Mouse (Mus musculus) E14TG2a.4 (cell line): ENCODE results near the gene Cyb5r3.

Experiments
- H3K27me3 ChIP-seq: 2 replicates; pipeline ENCODE4 v1.6.1; 2014; ENCODE audit warnings: low read length, control low read depth; ENCODE audit not compliant: insufficient read depth
- H3K36me3 ChIP-seq: 2 replicates; pipeline ENCODE4 v1.6.1; 2014; ENCODE audit warnings: low read length, control low read depth; ENCODE audit not compliant: insufficient read depth
- H3K4me1 ChIP-seq: replicated peaks from 2 replicates; pipeline ENCODE4 v1.6.1; 2014; ENCODE audit warnings: low read depth, low read length, control low read depth
- H3K4me3 ChIP-seq: replicated peaks from 2 replicates; pipeline ENCODE4 v1.5.1; 2014; ENCODE audit warnings: mild to moderate bottlenecking, low read length
- H3K9me3 ChIP-seq: 2 replicates; pipeline ENCODE4 v1.6.1; 2014; ENCODE audit warnings: low read length, control low read depth
- CTCF ChIP-seq: conservative IDR thresholded peaks from 2 replicates; pipeline ENCODE4 v1.5.1; 2014; ENCODE audit warnings: low read length
- NANOG ChIP-seq: IDR thresholded peaks from 2 replicates; pipeline ENCODE4 v1.6.1; 2014; ENCODE audit warnings: borderline replicate concordance, low read length, mixed read lengths
- POU5F1 ChIP-seq: IDR thresholded peaks from 2 replicates; pipeline ENCODE4 v1.6.1; 2014; ENCODE audit warnings: low read length, borderline replicate concordance

Gene Cyb5r3

GRCm38 (mm10) chr15:83171712-83172481 lies 495 bp downstream of the Cyb5r3 start:
- H3K9me3 ChIP-seq = no peaks in the 10 kb centered on the region
- H3K4me1 ChIP-seq = peaks cover 77% of the 10 kb centered on the region
- H3K36me3 ChIP-seq = peaks cover 52% of the 10 kb centered on the region
- H3K4me3 ChIP-seq = peak overlapping the region; percentile 94
- TF ChIP-seq NANOG (no peak), POU5F1 (no peak), CTCF (no peak)
- no peaks in the 10 kb centered on the region for H3K27me3 ChIP-seq

DNA sequence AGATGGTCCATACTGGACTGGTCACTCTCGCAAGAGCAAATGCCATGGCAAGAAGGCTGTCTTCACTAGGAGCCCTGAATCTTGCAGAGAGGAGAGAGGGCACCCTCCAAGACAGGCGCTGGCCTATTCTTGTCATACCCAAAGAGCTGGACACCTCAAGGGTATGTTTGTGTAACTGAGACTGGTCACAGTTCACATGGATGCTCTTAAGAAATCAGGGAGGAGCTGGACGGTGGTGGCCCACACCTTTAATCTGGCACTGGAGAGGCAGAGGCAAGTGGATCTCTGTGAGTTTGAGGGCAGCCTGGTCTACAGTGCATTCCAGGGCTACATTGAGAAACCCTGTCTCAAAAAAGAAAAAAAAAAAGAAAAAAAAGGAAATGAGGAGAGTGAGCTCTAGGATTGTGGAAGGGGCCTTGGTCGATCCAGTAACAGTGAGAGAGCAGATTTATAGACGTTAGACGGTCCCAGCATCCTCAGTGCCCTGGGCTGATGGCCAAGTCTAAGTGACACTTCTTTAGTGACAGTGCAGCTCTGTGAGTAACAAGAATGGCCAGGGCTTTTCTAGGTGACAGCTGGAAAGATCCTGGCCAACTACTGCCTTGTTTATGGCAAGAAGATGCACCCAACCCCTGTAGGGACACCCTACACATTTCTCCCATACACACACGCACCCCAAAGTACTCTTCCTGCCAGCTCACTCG lies 1.3 kb downstream of the Cyb5r3 start:
- Histone ChIP-seq H3K36me3 (peaks cover 60% of the 10 kb centered on the region), H3K9me3 (no peaks in the 10 kb centered on the region), H3K4me3 (peak overlapping the region; percentile 94), H3K27me3 (no peaks in the 10 kb centered on the region), H3K4me1 (peaks cover 77% of the 10 kb centered on the region)
- TF ChIP-seq NANOG (no peak), POU5F1 (no peak), CTCF (no peak)

DNA sequence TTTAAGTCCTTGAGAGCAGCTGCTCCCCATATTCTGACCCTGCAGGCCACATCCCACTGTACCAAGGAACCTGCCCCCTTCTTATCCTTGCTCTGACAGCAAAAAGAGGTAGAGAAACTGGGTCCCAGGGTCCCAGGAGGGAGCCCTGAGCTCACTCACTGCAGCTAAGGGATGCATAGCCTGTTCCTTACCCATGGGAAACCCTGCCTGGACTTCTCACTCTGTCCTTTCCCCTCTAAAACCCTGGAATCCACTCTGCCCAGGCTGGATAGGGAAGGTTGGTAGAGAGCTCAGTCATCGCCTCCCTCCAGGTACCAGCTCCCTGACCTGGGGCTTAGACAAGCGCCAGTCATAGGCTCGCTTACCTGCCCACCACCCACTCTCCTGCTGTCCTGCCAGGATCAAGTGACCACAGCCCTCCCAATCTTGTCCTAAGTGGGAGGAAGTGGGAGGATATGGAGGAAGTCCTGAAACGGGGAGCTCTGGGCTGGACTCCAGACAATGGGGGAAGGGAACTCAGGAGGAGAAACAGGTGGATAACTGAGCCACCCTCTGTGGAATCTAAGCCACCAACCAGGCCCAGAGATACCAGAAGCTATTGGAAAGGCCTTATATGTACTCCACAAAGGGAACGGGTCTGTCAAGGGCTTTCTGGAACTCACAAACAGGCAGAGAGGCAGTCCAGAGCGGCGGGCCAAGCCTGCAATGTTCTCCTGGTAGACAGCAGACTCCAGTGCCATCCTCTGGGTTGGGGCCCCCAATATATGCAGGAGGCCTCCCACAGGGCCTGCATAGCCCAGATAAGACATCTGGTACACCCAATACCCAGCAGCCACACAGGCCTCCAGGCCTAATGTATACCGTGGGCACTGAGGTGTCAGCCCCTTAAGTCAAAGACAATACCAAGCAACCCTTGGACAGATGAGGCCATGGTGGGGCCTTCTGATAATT lies 2.3 kb downstream of the Cyb5r3 start:
- Histone ChIP-seq H3K36me3 (peaks cover 67% of the 10 kb centered on the region), H3K4me3 (no peak overlapping the region), H3K4me1 (peaks cover 85% of the 10 kb centered on the region), H3K9me3 (no peaks in the 10 kb centered on the region), H3K27me3 (no peaks in the 10 kb centered on the region)
- TF ChIP-seq CTCF (no peak), NANOG (no peak), POU5F1 (no peak)

DNA sequence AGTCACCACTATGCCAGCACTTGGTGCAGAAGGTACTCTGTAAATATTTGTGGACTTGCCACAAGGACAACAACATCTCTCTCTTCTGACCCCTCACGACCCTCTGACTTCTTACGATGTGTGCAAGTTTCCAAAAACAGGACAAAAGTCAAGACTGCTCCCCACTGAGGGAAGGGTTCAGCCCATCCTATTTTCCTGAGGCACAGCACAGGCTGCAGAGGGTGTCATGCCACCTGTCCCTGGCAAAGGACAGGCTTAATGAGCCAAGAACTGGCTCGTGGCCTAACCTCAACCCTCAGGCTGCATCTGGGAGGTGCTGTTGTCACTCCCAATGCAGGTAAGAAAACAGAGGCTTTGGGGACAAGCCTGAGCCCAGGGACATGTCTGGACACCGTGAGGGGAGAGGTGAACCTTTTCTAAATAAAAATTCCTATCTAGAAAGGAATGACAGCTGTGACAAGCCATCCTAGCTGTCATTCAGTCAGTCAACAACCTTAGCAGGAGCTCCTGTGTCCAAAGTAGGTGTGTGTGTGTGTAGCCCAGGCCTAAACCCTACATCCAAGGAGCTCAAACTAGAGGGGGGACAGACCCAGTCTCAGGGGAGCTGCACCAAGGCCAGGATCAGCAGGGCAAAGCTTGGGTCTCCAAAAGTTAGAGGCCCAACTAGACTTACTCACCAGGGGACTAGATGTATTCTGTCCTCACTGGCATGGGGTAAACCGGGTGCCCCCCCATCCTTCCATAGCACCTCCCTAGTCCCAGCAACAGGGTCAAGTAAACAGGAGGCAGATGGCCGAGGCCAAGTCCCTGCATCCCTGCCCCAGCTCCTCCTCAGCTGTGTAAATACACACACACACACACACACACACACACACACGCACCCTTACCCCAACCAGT lies 3.3 kb downstream of the Cyb5r3 start:
- no peaks in the 10 kb centered on the region for H3K9me3 ChIP-seq
- H3K36me3 ChIP-seq = peaks cover 61% of the 10 kb centered on the region
- H3K4me3 ChIP-seq = no peak overlapping the region
- no peak for TF ChIP-seq NANOG
- TF ChIP-seq POU5F1 = no peak
- TF ChIP-seq CTCF = no peak
- no peaks in the 10 kb centered on the region for H3K27me3 ChIP-seq
- peaks cover 87% of the 10 kb centered on the region for H3K4me1 ChIP-seq

DNA sequence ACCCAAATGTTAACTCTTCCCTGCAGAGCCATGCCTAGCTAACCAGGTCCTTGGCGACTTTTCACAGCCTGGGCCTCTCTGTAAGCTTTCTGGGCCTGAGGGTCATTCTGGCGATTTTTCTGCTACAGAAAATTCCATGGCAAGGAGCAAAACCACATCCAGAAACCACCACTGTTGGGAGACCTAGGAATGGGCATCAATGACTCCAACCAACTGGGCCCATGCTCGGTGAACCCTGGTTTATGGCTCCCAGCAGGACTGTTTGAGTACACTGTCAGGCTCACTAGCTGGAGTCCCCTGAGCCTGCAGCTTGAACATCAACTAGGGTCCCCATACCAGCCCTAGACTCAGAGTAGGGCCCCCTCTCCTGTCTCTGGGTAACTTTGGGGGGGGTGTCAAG lies 4.1 kb downstream of the Cyb5r3 start:
- H3K36me3 ChIP-seq = peaks cover 56% of the 10 kb centered on the region
- H3K4me1 ChIP-seq = peaks cover 83% of the 10 kb centered on the region
- no peak overlapping the region for H3K4me3 ChIP-seq
- H3K27me3 ChIP-seq = no peaks in the 10 kb centered on the region
- no peak for TF ChIP-seq NANOG
- no peak for TF ChIP-seq CTCF
- no peak for TF ChIP-seq POU5F1
- H3K9me3 ChIP-seq = no peaks in the 10 kb centered on the region

- Histone ChIP-seq H3K4me3 (no peak overlapping the region), H3K27me3 (no peaks in the 10 kb centered on the region), H3K4me1 (peaks cover 82% of the 10 kb centered on the region), H3K9me3 (no peaks in the 10 kb centered on the region), H3K36me3 (peaks cover 61% of the 10 kb centered on the region)
- TF ChIP-seq NANOG (no peak), CTCF (no peak), POU5F1 (no peak)
Measured at GRCm38 (mm10) chr15:83167550-83168065, 4.8 kb downstream of the Cyb5r3 start.

DNA sequence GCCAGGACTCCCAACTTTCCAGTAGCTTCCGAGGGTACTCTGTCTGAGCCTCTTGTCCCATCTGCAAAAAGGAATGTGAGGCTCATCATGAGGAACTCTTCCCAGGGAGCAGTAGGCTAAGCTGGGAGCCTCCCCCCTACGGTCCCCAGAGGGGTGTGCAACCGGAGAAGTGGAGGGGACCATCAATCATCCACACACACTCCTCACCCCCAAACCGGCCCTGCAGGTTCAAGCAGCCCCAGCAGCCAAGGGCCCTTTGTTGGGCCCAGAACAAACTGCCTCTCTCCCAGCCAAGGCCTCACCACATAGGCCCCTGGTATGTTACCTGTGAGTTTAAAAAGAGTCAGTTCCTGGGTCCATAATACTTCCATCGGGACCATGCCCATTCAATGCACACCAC lies 5.3 kb downstream of the Cyb5r3 start:
- Histone ChIP-seq H3K27me3 (no peaks in the 10 kb centered on the region), H3K4me1 (peaks cover 85% of the 10 kb centered on the region), H3K36me3 (peaks cover 66% of the 10 kb centered on the region), H3K9me3 (no peaks in the 10 kb centered on the region), H3K4me3 (no peak overlapping the region)
- no peak for TF ChIP-seq NANOG
- TF ChIP-seq CTCF = no peak
- no peak for TF ChIP-seq POU5F1
